Mouse (Mus musculus) kidney, postnatal 14 days (tissue): ENCODE measurements around the gene Map2k4.

Experiments used
- DNase-seq: peaks from one replicate; pipeline ENCODE4 v3.0.0; 2022; ENCODE audit warnings: mixed read lengths

The Map2k4 gene

GRCm38 (mm10) chr11:65773535-65773934, 14.6 kb downstream of the Map2k4 start:
- DNase-seq = no peak

GRCm38 (mm10) chr11:65771546-65771945, 16.6 kb downstream of the Map2k4 start:
- no peak for DNase-seq

- DNase-seq = no peak
Observed at GRCm38 (mm10) chr11:65769990-65770389, 18.1 kb downstream of the Map2k4 start.

GRCm38 (mm10) chr11:65768445-65768844, 19.7 kb downstream of the Map2k4 start:
- DNase-seq = no peak

GRCm38 (mm10) chr11:65760912-65761311, 27.2 kb downstream of the Map2k4 start:
- no peak for DNase-seq

- DNase-seq = no peak
Observed at GRCm38 (mm10) chr11:65759350-65759749, 28.7 kb downstream of the Map2k4 start.

- peak; percentile 14 for DNase-seq
Observed at GRCm38 (mm10) chr11:65754161-65754560, 33.9 kb downstream of the Map2k4 start.

GRCm38 (mm10) chr11:65753593-65753992, 34.5 kb downstream of the Map2k4 start:
- DNase-seq = no peak

GRCm38 (mm10) chr11:65750546-65750945, 37.6 kb downstream of the Map2k4 start:
- DNase-seq = no peak

- DNase-seq = no peak
Observed at GRCm38 (mm10) chr11:65747433-65747832, 40.7 kb downstream of the Map2k4 start.

- peak; percentile 38 for DNase-seq
Observed at GRCm38 (mm10) chr11:65745707-65746333, 42.3 kb downstream of the Map2k4 start.

GRCm38 (mm10) chr11:65743866-65744265, 44.2 kb downstream of the Map2k4 start:
- no peak for DNase-seq

GRCm38 (mm10) chr11:65740811-65741210, 47.3 kb downstream of the Map2k4 start:
- DNase-seq = no peak

- no peak for DNase-seq
Observed at GRCm38 (mm10) chr11:65740390-65740789, 47.7 kb downstream of the Map2k4 start.

- no peak for DNase-seq
Observed at GRCm38 (mm10) chr11:65739880-65740279, 48.2 kb downstream of the Map2k4 start.

GRCm38 (mm10) chr11:65734656-65735055, 53.4 kb downstream of the Map2k4 start:
- DNase-seq = peak; percentile 69

GRCm38 (mm10) chr11:65729623-65730217, 58.4 kb downstream of the Map2k4 start:
- no peak for DNase-seq

- no peak for DNase-seq
Observed at GRCm38 (mm10) chr11:65728906-65729305, 59.2 kb downstream of the Map2k4 start.

GRCm38 (mm10) chr11:65723715-65724114, 64.4 kb downstream of the Map2k4 start:
- DNase-seq = no peak

- no peak for DNase-seq
Observed at GRCm38 (mm10) chr11:65721615-65722014, 66.5 kb downstream of the Map2k4 start.

- DNase-seq = no peak
Observed at GRCm38 (mm10) chr11:65719960-65720359, 68.1 kb downstream of the Map2k4 start.

- no peak for DNase-seq
Observed at GRCm38 (mm10) chr11:65713830-65714229, 74.3 kb downstream of the Map2k4 start.

- no peak for DNase-seq
Observed at GRCm38 (mm10) chr11:65712754-65713306, 75.3 kb downstream of the Map2k4 start.

GRCm38 (mm10) chr11:65706784-65707183, 81.3 kb downstream of the Map2k4 start:
- no peak for DNase-seq

GRCm38 (mm10) chr11:65706176-65706575, 81.9 kb downstream of the Map2k4 start:
- no peak for DNase-seq
